Comparison of ENCODE assay signal across 25 mouse cellular contexts in the genomic region with DNA sequence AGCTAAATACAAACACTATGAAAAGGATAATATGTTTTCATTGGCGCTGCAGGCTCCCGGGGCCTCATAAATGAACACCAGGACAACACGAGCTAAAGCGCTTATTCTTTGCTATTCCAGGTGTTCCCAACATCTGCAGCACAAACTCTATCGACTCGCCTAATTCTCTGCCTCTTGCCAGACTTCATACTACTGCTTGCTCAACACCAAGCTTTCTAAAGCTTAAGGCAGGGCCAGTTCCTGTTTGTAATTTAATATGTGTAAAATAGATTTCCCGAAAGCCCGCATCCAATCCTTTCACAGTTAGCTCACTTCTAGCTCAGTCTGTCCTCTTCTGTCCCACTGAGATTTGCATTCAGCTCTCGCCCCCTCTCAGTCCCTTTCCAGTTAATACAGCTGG.
A peak's percentile ranks its signal among the peaks of the same experiment; 100 is the strongest.
DNase-seq lines count a peak whose midpoint lies in the region; ATAC-seq and TF ChIP-seq lines count a peak whose summit lies in the region.
"Had no signal": no experiment of that assay in that cellular context is flagged by ENCODE, and none has a peak within 500 bp of the region (broad histone marks: within the 10 kb centered on the region; RNA-seq: fewer than 3 reads in every experiment).

No protein-coding gene starts in this region.

- H3K4me3 ChIP-seq in embryonic facial prominence, embryonic 14.5 days (ENCODE audit: low read depth, low read length) = no peak overlapping the region
- H3K4me3 ChIP-seq in embryonic facial prominence, embryonic 10.5 days = no peak overlapping the region
- no peak overlapping the region for H3K4me3 ChIP-seq in kidney, embryonic 14.5 days (ENCODE audit: low read length)
- no peak overlapping the region for H3K4me3 ChIP-seq in kidney, adult 2 months (ENCODE audit: insufficient read depth, low read depth, low read length)
- H3K4me3 ChIP-seq in kidney, embryonic 16.5 days (ENCODE audit: low read length) = no peak overlapping the region
- no peak overlapping the region for H3K4me3 ChIP-seq in limb, embryonic 13.5 days
- no peak overlapping the region for H3K4me3 ChIP-seq in limb, embryonic 10.5 days
- H3K4me3 ChIP-seq: embryonic facial prominence, embryonic 13.5 days; forebrain, embryonic 13.5 days; forebrain, embryonic 15.5 days had no signal

- peaks cover 32% of the 10 kb centered on the region for H3K36me3 ChIP-seq in embryonic facial prominence, embryonic 14.5 days (ENCODE audit: control insufficient read depth, insufficient read depth, low read length)
- H3K36me3 ChIP-seq in embryonic facial prominence, embryonic 10.5 days (replicated peaks) = peaks cover 70% of the 10 kb centered on the region
- H3K36me3 ChIP-seq in kidney, embryonic 14.5 days (ENCODE audit: control insufficient read depth, insufficient read depth, low read length) = peaks cover 10% of the 10 kb centered on the region
- H3K36me3 ChIP-seq in kidney, adult 2 months (ENCODE audit: control insufficient read depth, insufficient read depth, low read length) = peaks cover 2% of the 10 kb centered on the region; the same call in 1 of the 2 replicates
- peaks cover 23% of the 10 kb centered on the region for H3K36me3 ChIP-seq in kidney, embryonic 16.5 days (ENCODE audit: insufficient read depth, low read length)
- peaks cover 38% of the 10 kb centered on the region for H3K36me3 ChIP-seq in limb, embryonic 13.5 days
- peaks cover 45% of the 10 kb centered on the region for H3K36me3 ChIP-seq in limb, embryonic 10.5 days
- H3K36me3 ChIP-seq: G1E had no signal

- TF ChIP-seq POLR2A in kidney, adult 2 months (IDR thresholded peaks at IDR 0.05; ENCODE audit: low read depth, low read length) = no peak

- no peak overlapping the region for H3K9ac ChIP-seq in embryonic facial prominence, embryonic 14.5 days (ENCODE audit: low read depth, low read length)
- no peak overlapping the region for H3K9ac ChIP-seq in kidney, embryonic 14.5 days (ENCODE audit: low read depth, low read length)
- no peak overlapping the region for H3K9ac ChIP-seq in kidney, embryonic 16.5 days (replicated peaks; ENCODE audit: low read length)
- H3K9ac ChIP-seq in limb, embryonic 13.5 days = no peak overlapping the region
- H3K9ac ChIP-seq: embryonic facial prominence, embryonic 13.5 days; forebrain, embryonic 13.5 days; forebrain, embryonic 15.5 days had no signal

- ATAC-seq in embryonic facial prominence, embryonic 14.5 days (ENCODE audit: low read depth) = no peak
- ATAC-seq in kidney, embryonic 14.5 days (ENCODE audit: low FRiP score, low TSS enrichment) = no peak
- ATAC-seq in kidney, embryonic 16.5 days (ENCODE audit: low FRiP score, low TSS enrichment) = no peak
- peak; percentile 76; the same call in 1 of the 2 replicates for ATAC-seq in limb, embryonic 13.5 days (ENCODE audit: low FRiP score, low read depth)
- ATAC-seq: activated CD4-positive, CD25-positive, alpha-beta regulatory T cell, adult 4 months; CD4-positive, CD25-positive, alpha-beta regulatory T cell, adult 4 months; forebrain, embryonic 13.5 days; forebrain, embryonic 15.5 days; Patski had no signal

- no peaks in the 10 kb centered on the region for H3K4me1 ChIP-seq in embryonic facial prominence, embryonic 14.5 days (ENCODE audit: control insufficient read depth, insufficient read depth, low read length)
- no peaks in the 10 kb centered on the region for H3K4me1 ChIP-seq in embryonic facial prominence, embryonic 10.5 days
- 0 out of 2 replicates have a peak, but pooled peaks cover 4% of the 10 kb centered on the region for H3K4me1 ChIP-seq in kidney, embryonic 14.5 days (ENCODE audit: control insufficient read depth, insufficient read depth, low read length)
- no peaks in the 10 kb centered on the region for H3K4me1 ChIP-seq in kidney, adult 2 months (ENCODE audit: control insufficient read depth, insufficient read depth, low read length)
- peaks cover 7% of the 10 kb centered on the region for H3K4me1 ChIP-seq in kidney, embryonic 16.5 days (ENCODE audit: insufficient read depth, low read length)
- H3K4me1 ChIP-seq in limb, embryonic 13.5 days = peaks cover 15% of the 10 kb centered on the region
- peaks cover 7% of the 10 kb centered on the region; the same call in 1 of the 2 replicates for H3K4me1 ChIP-seq in limb, embryonic 10.5 days
- H3K4me1 ChIP-seq: embryonic facial prominence, embryonic 13.5 days; forebrain, embryonic 13.5 days had no signal

- WGBS in embryonic facial prominence, embryonic 14.5 days = 58% methylated on average over 9 of the region's 9 CpGs
- WGBS in embryonic facial prominence, embryonic 10.5 days = 83% methylated on average over 9 of the region's 9 CpGs
- 66% methylated on average over 9 of the region's 9 CpGs for WGBS in kidney, embryonic 14.5 days
- 78% methylated on average over 9 of the region's 9 CpGs for WGBS in kidney, adult 2 months
- 73% methylated on average over 9 of the region's 9 CpGs for WGBS in kidney, embryonic 16.5 days
- WGBS in limb, embryonic 13.5 days = 34% methylated on average over 9 of the region's 9 CpGs
- WGBS in limb, embryonic 10.5 days = 91% methylated on average over 9 of the region's 9 CpGs

- 0 out of 2 replicates have a peak, but pooled peaks cover 5% of the 10 kb centered on the region for H3K9me3 ChIP-seq in embryonic facial prominence, embryonic 14.5 days (ENCODE audit: control insufficient read depth, low read length)
- H3K9me3 ChIP-seq in embryonic facial prominence, embryonic 10.5 days = peaks cover 5% of the 10 kb centered on the region; the same call in 1 of the 2 replicates
- no peaks in the 10 kb centered on the region; the same call in 1 of the 2 replicates for H3K9me3 ChIP-seq in kidney, embryonic 14.5 days (ENCODE audit: control insufficient read depth, low read length)
- peaks cover 2% of the 10 kb centered on the region; the same call in 1 of the 2 replicates for H3K9me3 ChIP-seq in kidney, embryonic 16.5 days (ENCODE audit: low read length)
- H3K9me3 ChIP-seq in limb, embryonic 13.5 days = peaks cover 8% of the 10 kb centered on the region; the same call in 1 of the 2 replicates
- no peaks in the 10 kb centered on the region; the same call in 1 of the 2 replicates for H3K9me3 ChIP-seq in limb, embryonic 10.5 days (replicated peaks)
- H3K9me3 ChIP-seq: embryonic facial prominence, embryonic 13.5 days; forebrain, embryonic 13.5 days; forebrain, embryonic 15.5 days had no signal

- H3K27me3 ChIP-seq in embryonic facial prominence, embryonic 14.5 days (replicated peaks; ENCODE audit: control insufficient read depth, insufficient read depth, low read length) = no peaks in the 10 kb centered on the region
- no peaks in the 10 kb centered on the region for H3K27me3 ChIP-seq in embryonic facial prominence, embryonic 10.5 days (replicated peaks; ENCODE audit: low read depth, poor library complexity, severe bottlenecking)
- H3K27me3 ChIP-seq in kidney, embryonic 14.5 days (ENCODE audit: control insufficient read depth, insufficient read depth, low read length) = no peaks in the 10 kb centered on the region
- H3K27me3 ChIP-seq in kidney, adult 2 months (replicated peaks; ENCODE audit: control insufficient read depth, insufficient read depth, low read length) = no peaks in the 10 kb centered on the region
- H3K27me3 ChIP-seq in kidney, embryonic 16.5 days (ENCODE audit: insufficient read depth, low read length) = no peaks in the 10 kb centered on the region
- no peaks in the 10 kb centered on the region for H3K27me3 ChIP-seq in limb, embryonic 13.5 days
- H3K27me3 ChIP-seq in limb, embryonic 10.5 days (ENCODE audit: low read depth, poor library complexity, severe bottlenecking) = no peaks in the 10 kb centered on the region
- H3K27me3 ChIP-seq: CH12.LX; embryonic facial prominence, embryonic 13.5 days; forebrain, embryonic 13.5 days; forebrain, embryonic 15.5 days; Patski had no signal

- no peak for TF ChIP-seq CTCF in kidney, adult 2 months (conservative IDR thresholded peaks at IDR 0.05; ENCODE audit: insufficient read depth, insufficient read length, low read depth, low read length)

- DNase-seq in embryonic facial prominence, embryonic 14.5 days (ENCODE audit: low spot score) = peak; percentile 33
- no peak for DNase-seq in embryonic facial prominence, embryonic 10.5 days (ENCODE audit: low spot score)
- DNase-seq in kidney, adult 2 months = no peak
- DNase-seq in kidney, postnatal 25 days = no peak
- no peak for DNase-seq in limb, embryonic 10.5 days (ENCODE audit: low spot score)
- DNase-seq: adrenal gland, adult 8-10 months; adrenal gland, postnatal 14 days; adrenal gland, postnatal 36 days; B cell, adult 2 months; cerebellum, adult 11-12 months; cerebellum, adult 2 months; cerebellum, adult 9-10 months; cerebellum, postnatal 10 days; cerebellum, postnatal 25 days had no signal

- no peak overlapping the region for H3K4me2 ChIP-seq in embryonic facial prominence, embryonic 14.5 days (ENCODE audit: low read depth, low read length)
- H3K4me2 ChIP-seq in kidney, embryonic 14.5 days (replicated peaks; ENCODE audit: low read depth, low read length) = no peak overlapping the region
- H3K4me2 ChIP-seq in kidney, embryonic 16.5 days (replicated peaks; ENCODE audit: low read depth, low read length) = no peak overlapping the region
- no peak overlapping the region for H3K4me2 ChIP-seq in limb, embryonic 13.5 days (replicated peaks)
- H3K4me2 ChIP-seq: embryonic facial prominence, embryonic 13.5 days; forebrain, embryonic 13.5 days; forebrain, embryonic 15.5 days had no signal

- H3K27ac ChIP-seq in embryonic facial prominence, embryonic 14.5 days (replicated peaks; ENCODE audit: low read depth, low read length) = no peak overlapping the region
- no peak overlapping the region for H3K27ac ChIP-seq in embryonic facial prominence, embryonic 10.5 days (replicated peaks)
- H3K27ac ChIP-seq in kidney, embryonic 14.5 days (ENCODE audit: low read depth, low read length) = peak overlapping the region; percentile 53; the same call in 1 of the 2 replicates
- H3K27ac ChIP-seq in kidney, adult 2 months (ENCODE audit: insufficient read depth, low read depth, low read length) = no peak overlapping the region
- peak overlapping the region; percentile 72 for H3K27ac ChIP-seq in kidney, embryonic 16.5 days (ENCODE audit: low read length)
- H3K27ac ChIP-seq in limb, embryonic 13.5 days = peak overlapping the region; percentile 28; the same call in 1 of the 2 replicates
- H3K27ac ChIP-seq in limb, embryonic 10.5 days = no peak overlapping the region
- H3K27ac ChIP-seq: embryonic facial prominence, embryonic 13.5 days; forebrain, embryonic 13.5 days; forebrain, embryonic 15.5 days had no signal

Comparison
In these comparisons a context has a peak if more than half of its experiments do, and no peak if none do; other contexts are left out.
1. H3K27ac ChIP-seq: peak in kidney, embryonic 14.5 days (single experiment), kidney, embryonic 16.5 days (single experiment) and limb, embryonic 13.5 days (single experiment); none in embryonic facial prominence, embryonic 14.5 days (single experiment), embryonic facial prominence, embryonic 10.5 days (single experiment), kidney, adult 2 months (single experiment) and limb, embryonic 10.5 days (single experiment).